Mouse (Mus musculus) E14TG2a.4 (cell line): ENCODE measurements around the gene Sept9.

Experiments
- H3K27me3 ChIP-seq: 2 replicates; pipeline ENCODE4 v1.6.1; 2014; ENCODE audit warnings: low read length, control low read depth; ENCODE audit not compliant: insufficient read depth
- H3K36me3 ChIP-seq: 2 replicates; pipeline ENCODE4 v1.6.1; 2014; ENCODE audit warnings: low read length, control low read depth; ENCODE audit not compliant: insufficient read depth
- H3K4me1 ChIP-seq: replicated peaks from 2 replicates; pipeline ENCODE4 v1.6.1; 2014; ENCODE audit warnings: low read depth, low read length, control low read depth
- H3K4me3 ChIP-seq: replicated peaks from 2 replicates; pipeline ENCODE4 v1.5.1; 2014; ENCODE audit warnings: mild to moderate bottlenecking, low read length
- H3K9me3 ChIP-seq: 2 replicates; pipeline ENCODE4 v1.6.1; 2014; ENCODE audit warnings: low read length, control low read depth
- CTCF ChIP-seq: conservative IDR thresholded peaks from 2 replicates; pipeline ENCODE4 v1.5.1; 2014; ENCODE audit warnings: low read length
- NANOG ChIP-seq: IDR thresholded peaks from 2 replicates; pipeline ENCODE4 v1.6.1; 2014; ENCODE audit warnings: borderline replicate concordance, low read length, mixed read lengths
- POU5F1 ChIP-seq: IDR thresholded peaks from 2 replicates; pipeline ENCODE4 v1.6.1; 2014; ENCODE audit warnings: low read length, borderline replicate concordance

The Sept9 gene

GRCm38 (mm10) chr11:117198122-117198521 is 1.3 kb upstream of the Sept9 start:
- Histone ChIP-seq H3K4me1 (peaks cover 15% of the 10 kb centered on the region; the same call in 1 of the 2 replicates), H3K36me3 (no peaks in the 10 kb centered on the region), H3K9me3 (peaks cover 3% of the 10 kb centered on the region; the same call in 1 of the 2 replicates), H3K27me3 (peaks cover 74% of the 10 kb centered on the region), H3K4me3 (no peak overlapping the region)
- TF ChIP-seq POU5F1 (no peak), NANOG (no peak), CTCF (no peak)

DNA sequence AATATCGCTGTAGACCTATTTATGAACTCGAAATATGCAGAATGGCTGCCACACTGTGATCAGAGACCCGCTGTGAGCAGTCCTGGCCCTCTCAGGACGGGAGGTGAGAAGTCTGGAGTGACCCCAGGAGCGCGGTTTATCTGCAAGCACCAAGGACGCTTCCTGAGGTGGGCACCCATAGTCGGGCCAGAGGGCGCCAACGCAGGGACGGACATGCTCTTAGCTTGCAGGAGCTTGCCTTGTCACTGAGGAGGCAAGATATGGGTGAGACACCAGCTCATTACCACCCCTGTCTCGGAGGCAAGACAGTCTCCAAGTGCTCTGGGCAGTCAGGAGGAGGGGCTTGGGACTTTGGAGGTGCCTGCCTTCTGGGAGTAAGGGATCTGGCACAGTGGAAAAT is 2.4 kb downstream of the Sept9 start:
- no peak for TF ChIP-seq CTCF
- no peak for TF ChIP-seq POU5F1
- no peak for TF ChIP-seq NANOG
- H3K9me3 ChIP-seq = peaks cover under 1% of the 10 kb centered on the region; the same call in 1 of the 2 replicates
- H3K4me1 ChIP-seq = peaks cover 40% of the 10 kb centered on the region
- no peak overlapping the region for H3K4me3 ChIP-seq
- no peaks in the 10 kb centered on the region for H3K36me3 ChIP-seq
- H3K27me3 ChIP-seq = peaks cover 64% of the 10 kb centered on the region

DNA sequence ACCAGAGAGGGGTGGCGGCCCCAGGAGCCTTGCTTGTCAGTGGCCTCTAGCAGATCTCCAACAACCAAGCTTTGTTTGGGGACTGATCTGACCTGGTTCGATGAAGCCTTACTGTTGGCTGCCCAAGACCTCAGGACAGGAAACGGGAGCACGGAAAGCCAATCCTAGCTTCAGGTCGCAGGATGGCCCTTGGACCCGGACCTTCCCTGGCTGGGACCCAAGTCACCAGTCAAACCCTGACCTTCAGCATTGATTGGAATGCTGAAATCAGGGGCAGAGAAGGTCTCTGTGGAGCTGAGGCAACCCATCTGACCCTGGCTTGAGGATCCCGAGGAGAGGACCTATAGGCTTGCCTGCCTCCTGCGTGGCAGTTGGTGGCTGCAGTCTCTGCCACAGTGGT is 5.1 kb downstream of the Sept9 start:
- TF ChIP-seq CTCF = no peak
- TF ChIP-seq POU5F1 = no peak
- no peak for TF ChIP-seq NANOG
- Histone ChIP-seq H3K27me3 (peaks cover 39% of the 10 kb centered on the region), H3K36me3 (no peaks in the 10 kb centered on the region), H3K4me1 (peaks cover 51% of the 10 kb centered on the region), H3K4me3 (peak overlapping the region; percentile 53), H3K9me3 (peaks cover 10% of the 10 kb centered on the region)

DNA sequence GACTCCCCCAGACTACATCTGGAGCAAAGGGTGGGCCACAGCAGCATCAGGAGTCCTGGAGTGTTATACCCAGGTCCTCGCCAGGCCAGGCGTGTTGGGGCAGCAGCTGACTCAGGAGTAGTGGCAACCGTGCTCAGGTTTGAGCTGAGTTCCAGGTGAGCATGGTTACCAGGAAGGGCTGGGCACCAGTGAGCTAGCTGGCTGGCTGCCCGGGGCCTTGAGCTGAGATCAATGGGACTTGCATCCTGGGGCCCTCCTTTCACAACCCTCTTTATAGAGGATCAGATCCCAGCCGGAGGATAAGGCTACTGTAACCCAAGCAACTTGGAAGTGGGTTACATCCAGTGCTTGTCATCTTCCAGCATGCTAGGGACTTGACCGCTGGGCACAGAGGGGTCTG is 5.6 kb downstream of the Sept9 start:
- TF ChIP-seq POU5F1 (no peak), NANOG (no peak), CTCF (no peak)

DNA sequence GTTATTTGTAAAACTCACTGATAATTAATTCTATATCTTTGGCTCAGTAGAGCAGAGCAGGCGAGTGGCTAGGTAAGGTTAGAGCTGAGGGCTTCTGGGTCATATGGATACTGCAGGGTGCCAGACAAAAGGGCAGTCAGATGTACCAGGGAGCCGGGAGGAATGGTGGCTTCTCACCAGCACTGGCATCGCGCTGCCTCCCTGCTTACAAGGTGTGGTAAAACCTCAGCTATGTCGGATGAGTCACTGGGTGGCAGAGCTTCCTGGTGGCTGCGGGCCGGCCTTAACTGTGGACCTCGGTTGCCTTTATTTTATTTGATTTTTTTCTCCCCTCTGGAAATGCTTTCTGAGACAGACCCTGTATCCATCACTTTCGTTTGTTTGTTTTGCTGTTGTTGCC is 6.0 kb downstream of the Sept9 start:
- H3K27me3 ChIP-seq = peaks cover 31% of the 10 kb centered on the region
- H3K4me1 ChIP-seq = peaks cover 48% of the 10 kb centered on the region
- no peaks in the 10 kb centered on the region for H3K36me3 ChIP-seq
- H3K4me3 ChIP-seq = no peak overlapping the region
- no peak for TF ChIP-seq NANOG
- peaks cover 11% of the 10 kb centered on the region for H3K9me3 ChIP-seq

More for the DNA sequence above, 5.6 kb downstream of the Sept9 start:
- H3K4me3 ChIP-seq = no peak overlapping the region
- peaks cover 51% of the 10 kb centered on the region for H3K4me1 ChIP-seq
- peaks cover 34% of the 10 kb centered on the region for H3K27me3 ChIP-seq
- peaks cover 11% of the 10 kb centered on the region for H3K9me3 ChIP-seq
- no peaks in the 10 kb centered on the region for H3K36me3 ChIP-seq

- Histone ChIP-seq H3K27me3 (peaks cover 13% of the 10 kb centered on the region), H3K36me3 (no peaks in the 10 kb centered on the region), H3K9me3 (peaks cover 11% of the 10 kb centered on the region), H3K4me3 (no peak overlapping the region), H3K4me1 (peaks cover 46% of the 10 kb centered on the region)
- TF ChIP-seq POU5F1 = no peak
- TF ChIP-seq NANOG = no peak
- no peak for TF ChIP-seq CTCF
These were observed 8.0 kb downstream of the Sept9 start for GRCm38 (mm10) chr11:117207436-117207835.

- TF ChIP-seq CTCF (no peak), POU5F1 (no peak), NANOG (no peak)
- Histone ChIP-seq H3K27me3 (peaks cover 8% of the 10 kb centered on the region), H3K36me3 (no peaks in the 10 kb centered on the region), H3K4me1 (peaks cover 50% of the 10 kb centered on the region), H3K9me3 (peaks cover 11% of the 10 kb centered on the region), H3K4me3 (no peak overlapping the region)
These were observed 8.8 kb downstream of the Sept9 start for GRCm38 (mm10) chr11:117208151-117208673.

DNA sequence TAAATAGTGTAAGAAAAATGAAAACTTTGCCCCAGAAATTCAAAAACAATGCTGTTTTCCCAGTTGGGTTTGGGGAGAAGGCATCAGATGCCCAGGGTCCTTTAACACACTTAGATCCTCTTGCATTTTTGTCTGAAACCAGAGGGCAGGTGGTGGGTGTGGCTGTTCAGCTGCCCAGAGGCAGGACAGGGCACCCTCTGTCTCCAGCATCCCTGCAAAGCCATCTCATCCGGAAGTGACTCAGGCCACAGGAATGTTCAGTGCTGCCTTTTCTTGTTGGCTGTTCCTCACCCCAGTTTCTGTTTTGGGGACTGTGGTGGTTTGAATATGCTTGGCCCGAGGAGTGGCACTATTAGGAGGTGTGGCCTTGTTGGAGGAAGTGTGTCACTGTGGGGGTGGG is 17.3 kb downstream of the Sept9 start:
- H3K4me1 ChIP-seq = peaks cover 7% of the 10 kb centered on the region
- H3K27me3 ChIP-seq = no peaks in the 10 kb centered on the region
- H3K36me3 ChIP-seq = no peaks in the 10 kb centered on the region
- no peak overlapping the region for H3K4me3 ChIP-seq
- TF ChIP-seq POU5F1 (no peak), CTCF (no peak), NANOG (no peak)
- no peaks in the 10 kb centered on the region for H3K9me3 ChIP-seq

DNA sequence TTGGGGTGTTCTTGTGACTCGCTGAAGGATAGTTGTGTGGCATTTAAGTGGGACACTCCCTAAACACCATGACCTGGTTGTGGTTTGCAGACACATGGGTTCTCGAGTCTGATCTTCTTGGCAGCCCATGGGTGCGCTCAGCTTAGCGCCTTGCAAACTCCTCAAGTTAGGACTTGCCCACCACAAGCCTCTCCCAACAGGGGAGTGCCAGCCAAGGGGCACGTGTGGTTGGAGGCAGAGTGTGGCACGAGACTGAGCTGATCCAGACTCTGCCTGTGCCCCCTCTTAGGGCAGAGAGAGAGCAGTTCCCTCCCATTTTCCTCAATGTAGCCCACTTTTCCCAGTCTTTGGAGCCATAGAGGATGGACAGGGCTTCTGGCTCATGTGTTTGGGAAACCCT is 18.6 kb downstream of the Sept9 start:
- TF ChIP-seq POU5F1 (no peak), NANOG (no peak), CTCF (no peak)
- H3K36me3 ChIP-seq = no peaks in the 10 kb centered on the region

More for the DNA sequence above, 18.6 kb downstream of the Sept9 start:
- Histone ChIP-seq H3K9me3 (no peaks in the 10 kb centered on the region), H3K27me3 (no peaks in the 10 kb centered on the region; the same call in 1 of the 2 replicates), H3K4me1 (peaks cover 5% of the 10 kb centered on the region), H3K4me3 (no peak overlapping the region)
